Mouse (Mus musculus) hindbrain, embryonic 11.5 days (tissue): ENCODE measurements at regions not wholly inside any gene's neighbourhood (a gene's known extent, or its start where the extent isn't known, plus 50 kb on each side); places are given as distances from the start of the nearest gene placed in this dataset.
A peak's percentile ranks its signal among the peaks of the same experiment; 100 is the strongest.

Experiments used
- ATAC-seq: fragments of 200-750 bp; cut with Nextera tagmentation; 2 replicates; pipeline ENCODE4 v1.8.0; 2017; ENCODE audit warnings: mild to moderate bottlenecking, moderate TSS enrichment, moderate library complexity; ENCODE audit not compliant: low FRiP score
- DNase-seq: peaks from one replicate; pipeline ENCODE4 v3.0.0-alpha.2; 2015; ENCODE audit warnings: low spot score
- H3K27ac ChIP-seq: fragments of 300-500 bp; sonication (generic); 2 replicates; pipeline ENCODE4 v1.5.1; 2014; ENCODE audit warnings: mild to moderate bottlenecking, low read depth, low read length
- H3K27me3 ChIP-seq: fragments of 300-500 bp; sonication (generic); 2 replicates; pipeline ENCODE4 v1.6.1; 2014; ENCODE audit warnings: mild to moderate bottlenecking, low read length, moderate library complexity, mixed read lengths; ENCODE audit not compliant: control insufficient read depth, insufficient read depth
- H3K36me3 ChIP-seq: fragments of 300-500 bp; sonication (generic); 2 replicates; pipeline ENCODE4 v1.6.1; 2014; ENCODE audit warnings: mild to moderate bottlenecking, low read length, moderate library complexity, mixed read lengths; ENCODE audit not compliant: control insufficient read depth, insufficient read depth
- H3K4me1 ChIP-seq: fragments of 300-500 bp; sonication (generic); replicated peaks from 2 replicates; pipeline ENCODE4 v1.6.1; 2014; ENCODE audit warnings: low read length, mixed read lengths; ENCODE audit not compliant: control insufficient read depth, insufficient read depth
- H3K4me2 ChIP-seq: fragments of 300-500 bp; sonication (generic); replicated peaks from 2 replicates; pipeline ENCODE4 v1.6.1; 2014; ENCODE audit warnings: mild to moderate bottlenecking, low read depth, low read length
- H3K4me3 ChIP-seq: fragments of 300-500 bp; sonication (generic); 2 replicates; pipeline ENCODE4 v1.5.1; 2014; ENCODE audit warnings: low read depth, low read length
- H3K9ac ChIP-seq: fragments of 300-500 bp; sonication (generic); 2 replicates; pipeline ENCODE4 v1.6.1; 2014; ENCODE audit warnings: low read depth, low read length
- H3K9me3 ChIP-seq: fragments of 300-500 bp; sonication (generic); 2 replicates; pipeline ENCODE4 v1.6.1; 2016; ENCODE audit warnings: low read length; ENCODE audit not compliant: control insufficient read depth
- WGBS: fragments of 180-500 bp; shearing (Covaris S2); extraction: QIAGEN DNeasy Blood & Tissue Kit; methylation state at CpG from one replicate; pipeline ENCODE4 v1.1.7; 2014; 5-methylcytosine and 5-hydroxymethylcytosine counted together

GRCm38 (mm10) chr13:107616775-107617174, 427.5 kb upstream of the Smim15 start:
- ATAC-seq (no peak), DNase-seq (no peak)
- H3K4me2 ChIP-seq = no peak overlapping the region
- peaks cover 14% of the 10 kb centered on the region for H3K4me1 ChIP-seq
- no peaks in the 10 kb centered on the region for H3K27me3 ChIP-seq
- no peaks in the 10 kb centered on the region for H3K9me3 ChIP-seq
- no peaks in the 10 kb centered on the region for H3K36me3 ChIP-seq
- WGBS = 70% methylated on average over 4 of the region's 4 CpGs
- no peak overlapping the region for H3K4me3 ChIP-seq
- no peak overlapping the region for H3K27ac ChIP-seq
- no peak overlapping the region for H3K9ac ChIP-seq

GRCm38 (mm10) chr13:107608996-107609503, 435.2 kb upstream of the Smim15 start:
- 80% methylated on average over 3 of the region's 3 CpGs for WGBS
- DNase-seq (no peak), ATAC-seq (no peak)
- Histone ChIP-seq H3K4me1 (no peaks in the 10 kb centered on the region), H3K4me2 (no peak overlapping the region), H3K36me3 (no peaks in the 10 kb centered on the region), H3K9me3 (no peaks in the 10 kb centered on the region), H3K27ac (no peak overlapping the region), H3K27me3 (no peaks in the 10 kb centered on the region), H3K9ac (no peak overlapping the region), H3K4me3 (no peak overlapping the region)

DNA sequence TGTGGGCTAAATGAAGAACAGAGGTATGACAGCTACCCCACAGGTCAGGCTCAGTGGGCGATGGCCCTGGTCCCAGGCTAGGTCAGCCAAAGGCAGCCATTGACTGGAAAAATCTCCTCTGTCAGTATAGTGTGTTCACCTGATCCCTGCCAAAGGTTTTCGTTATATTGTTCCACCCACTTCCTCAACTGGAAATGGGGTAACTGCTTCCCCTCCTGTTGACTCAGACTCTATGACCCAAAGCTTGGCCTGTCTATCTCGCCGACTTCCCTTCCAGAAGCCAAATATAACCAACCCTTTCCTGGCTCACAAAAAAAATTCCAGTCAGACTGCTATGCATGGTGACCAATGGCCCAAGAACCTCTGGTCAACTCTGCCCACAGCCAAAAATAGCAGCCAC, 437.0 kb upstream of the Smim15 start:
- 79% methylated on average over 4 of the region's 4 CpGs for WGBS
- DNase-seq (no peak), ATAC-seq (no peak)
- no peak overlapping the region for H3K4me2 ChIP-seq
- no peak overlapping the region for H3K9ac ChIP-seq
- H3K36me3 ChIP-seq = no peaks in the 10 kb centered on the region
- no peaks in the 10 kb centered on the region for H3K9me3 ChIP-seq
- no peaks in the 10 kb centered on the region for H3K27me3 ChIP-seq
- H3K27ac ChIP-seq = no peak overlapping the region
- no peaks in the 10 kb centered on the region for H3K4me1 ChIP-seq
- no peak overlapping the region for H3K4me3 ChIP-seq

GRCm38 (mm10) chr13:107602149-107602548, 442.1 kb upstream of the Smim15 start:
- Histone ChIP-seq H3K9ac (no peak overlapping the region), H3K9me3 (no peaks in the 10 kb centered on the region), H3K4me2 (no peak overlapping the region), H3K27ac (no peak overlapping the region), H3K4me1 (no peaks in the 10 kb centered on the region), H3K4me3 (no peak overlapping the region), H3K27me3 (no peaks in the 10 kb centered on the region), H3K36me3 (no peaks in the 10 kb centered on the region)
- DNase-seq (no peak), ATAC-seq (no peak)
- whole genome bisulfite sequencing = 87% methylated on average over 5 of the region's 5 CpGs

DNA sequence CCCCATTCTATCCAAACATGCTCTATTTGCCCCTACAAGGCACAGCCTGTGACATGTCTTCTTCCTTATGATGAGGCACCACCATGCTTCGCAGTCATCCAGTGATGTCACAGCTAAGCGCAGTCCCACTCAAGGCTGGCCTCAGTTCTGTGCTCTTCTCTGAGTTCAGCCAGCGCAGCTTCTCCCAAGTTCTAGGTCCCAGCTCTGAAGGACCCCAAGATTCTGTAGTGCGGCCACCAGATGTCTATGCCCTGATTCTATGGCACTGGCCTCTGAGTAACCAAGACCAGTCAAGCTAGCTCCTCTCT, 443.2 kb upstream of the Smim15 start:
- ATAC-seq (no peak; the same call in 1 of the 2 replicates), DNase-seq (no peak)
- H3K9ac ChIP-seq = no peak overlapping the region
- no peak overlapping the region for H3K4me2 ChIP-seq
- no peak overlapping the region for H3K27ac ChIP-seq
- WGBS = 95% methylated on average over 4 of the region's 4 CpGs
- no peaks in the 10 kb centered on the region for H3K27me3 ChIP-seq
- no peak overlapping the region for H3K4me3 ChIP-seq
- H3K4me1 ChIP-seq = no peaks in the 10 kb centered on the region
- no peaks in the 10 kb centered on the region for H3K36me3 ChIP-seq
- H3K9me3 ChIP-seq = no peaks in the 10 kb centered on the region

GRCm38 (mm10) chr13:107600331-107601131, 443.7 kb upstream of the Smim15 start:
- peak; percentile 75 for ATAC-seq
- DNase-seq = peak; percentile 54
- H3K27me3 ChIP-seq = no peaks in the 10 kb centered on the region
- no peak overlapping the region for H3K9ac ChIP-seq
- H3K4me1 ChIP-seq = no peaks in the 10 kb centered on the region
- H3K36me3 ChIP-seq = no peaks in the 10 kb centered on the region
- H3K27ac ChIP-seq = no peak overlapping the region
- peak overlapping the region; percentile 7; the same call in 1 of the 2 replicates for H3K4me2 ChIP-seq
- no peak overlapping the region for H3K4me3 ChIP-seq
- WGBS = 23% methylated on average over 22 of the region's 22 CpGs
- H3K9me3 ChIP-seq = no peaks in the 10 kb centered on the region

DNA sequence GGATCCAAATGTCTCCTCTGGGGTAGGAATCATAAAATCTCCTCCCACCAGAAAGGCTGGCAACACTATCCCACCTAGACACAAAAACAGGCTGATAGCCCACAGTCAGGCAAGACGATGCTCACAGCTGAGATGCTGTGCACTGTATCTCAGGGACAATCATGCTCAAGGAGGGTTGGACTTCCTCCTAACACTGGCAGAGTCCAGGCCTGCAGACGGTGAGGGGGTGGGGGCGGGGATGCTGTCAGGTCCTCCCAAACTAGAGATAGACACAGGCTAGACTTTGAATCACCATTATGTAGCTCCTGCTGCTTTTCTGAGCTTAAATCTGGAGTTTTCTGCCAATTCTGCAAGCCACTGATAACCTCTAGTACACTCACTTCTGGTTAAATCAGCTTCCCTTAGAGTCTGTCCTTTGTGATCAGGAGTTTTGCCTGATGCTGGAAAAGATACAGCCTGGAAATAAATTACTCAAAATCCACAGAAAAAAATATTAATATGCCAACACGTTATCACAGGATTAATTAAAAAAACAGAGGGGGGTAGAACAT, 445.1 kb upstream of the Smim15 start:
- Histone ChIP-seq H3K9ac (no peak overlapping the region), H3K4me1 (no peaks in the 10 kb centered on the region), H3K27me3 (no peaks in the 10 kb centered on the region), H3K4me3 (no peak overlapping the region), H3K4me2 (no peak overlapping the region), H3K27ac (no peak overlapping the region), H3K36me3 (no peaks in the 10 kb centered on the region), H3K9me3 (no peaks in the 10 kb centered on the region)
- DNase-seq = no peak
- no peak for ATAC-seq
- 47% methylated on average over 4 of the region's 4 CpGs for WGBS

GRCm38 (mm10) chr13:107598391-107598790, 445.9 kb upstream of the Smim15 start:
- no peaks in the 10 kb centered on the region for H3K36me3 ChIP-seq
- H3K4me1 ChIP-seq = no peaks in the 10 kb centered on the region
- 6% methylated on average over 1 of the region's 1 CpGs for WGBS
- no peaks in the 10 kb centered on the region for H3K9me3 ChIP-seq
- no peaks in the 10 kb centered on the region for H3K27me3 ChIP-seq
- H3K27ac ChIP-seq = no peak overlapping the region
- DNase-seq (peak; percentile 29), ATAC-seq (peak; percentile 36; the same call in 1 of the 2 replicates)
- H3K4me3 ChIP-seq = no peak overlapping the region
- no peak overlapping the region for H3K4me2 ChIP-seq
- H3K9ac ChIP-seq = no peak overlapping the region

GRCm38 (mm10) chr13:107597217-107597616, 447.0 kb upstream of the Smim15 start:
- H3K4me3 ChIP-seq = no peak overlapping the region
- DNase-seq (no peak), ATAC-seq (no peak)
- 75% methylated on average over 2 of the region's 2 CpGs for WGBS
- H3K27ac ChIP-seq = no peak overlapping the region
- H3K27me3 ChIP-seq = no peaks in the 10 kb centered on the region
- no peak overlapping the region for H3K4me2 ChIP-seq
- H3K4me1 ChIP-seq = no peaks in the 10 kb centered on the region
- H3K9ac ChIP-seq = no peak overlapping the region
- no peaks in the 10 kb centered on the region for H3K36me3 ChIP-seq
- H3K9me3 ChIP-seq = no peaks in the 10 kb centered on the region
